ENCODE assay signal across 16 mouse cellular contexts in the genomic region with DNA sequence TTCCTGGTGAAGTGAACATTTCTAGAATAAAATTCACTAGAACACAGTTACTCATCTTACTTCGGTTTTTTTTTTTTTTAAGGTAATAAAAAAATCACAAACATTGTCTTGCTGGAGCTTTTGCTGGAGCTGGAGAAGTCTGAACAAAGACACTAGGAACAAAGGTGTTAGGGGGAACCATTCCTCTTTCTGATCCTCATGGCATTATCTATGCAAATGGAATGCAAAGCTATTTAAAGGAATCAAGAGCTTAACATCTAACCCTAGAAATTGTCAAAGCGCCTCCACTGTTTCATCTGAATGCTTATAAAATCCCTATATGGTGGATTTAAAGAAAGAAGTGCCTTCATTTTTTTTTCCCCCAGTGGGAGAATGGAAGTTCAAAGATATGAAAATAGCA. TPM values are rescaled to one million over a fixed set of nuclear protein-coding genes. Genes with fewer than 3 reads are reported as not detected.
"Had no signal": no experiment of that assay in that cellular context is flagged by ENCODE, and none has a peak within 500 bp of the region (broad histone marks: within the 10 kb centered on the region; RNA-seq: fewer than 3 reads in every experiment).

No protein-coding gene starts in this region.

- H3K27ac ChIP-seq: liver, embryonic 12.5 days; liver, embryonic 14.5 days; neural tube, embryonic 12.5 days; stomach, embryonic 15.5 days; stomach, postnatal 0 days had no signal

- H3K4me2 ChIP-seq: liver, embryonic 12.5 days; lung, embryonic 14.5 days; neural tube, embryonic 12.5 days; stomach, embryonic 15.5 days had no signal

- DNase-seq: lung, adult 18-20 months; lung, embryonic 14.5 days; lung, postnatal 10 days; lung, postnatal 4 days; right cerebral cortex, postnatal 14 days; thymus, adult 18-20 months; thymus, postnatal 14 days; thymus, postnatal 36 days had no signal

- H3K9me3 ChIP-seq: liver, embryonic 12.5 days; neural tube, embryonic 12.5 days; stomach, embryonic 15.5 days had no signal

- H3K27me3 ChIP-seq: neural tube, embryonic 12.5 days; stomach, embryonic 15.5 days had no signal

- H3K9ac ChIP-seq: liver, embryonic 12.5 days; liver, embryonic 14.5 days; lung, embryonic 14.5 days; neural tube, embryonic 12.5 days; stomach, embryonic 15.5 days had no signal

- H3K4me3 ChIP-seq: liver, embryonic 12.5 days; megakaryocyte, embryonic 14.5 days; neural tube, embryonic 12.5 days; stomach, embryonic 15.5 days had no signal

- H3K36me3 ChIP-seq: liver, embryonic 12.5 days; neural tube, embryonic 12.5 days; stomach, embryonic 15.5 days had no signal

- H3K4me1 ChIP-seq: liver, embryonic 12.5 days; neural tube, embryonic 12.5 days; stomach, embryonic 15.5 days had no signal

- ATAC-seq: liver, embryonic 12.5 days had no signal

RNA-seq across cellular contexts. Expression of a gene that starts 41.9 kb away (rescaled TPM):
- polyA plus RNA-seq: lung, embryonic 14.5 days; neural tube, embryonic 12.5 days; neural tube, embryonic 14.5 days; spleen, adult 2 months had no signal
